Mouse (Mus musculus): Measurements from ENCODE around the gene Ncam1.

- TF ChIP-seq CTCF (IDR thresholded peaks at IDR 0.05) (no peak), POLR2A (IDR thresholded peaks at IDR 0.05; ENCODE audit: insufficient read depth, low read depth, low read length) (no peak)
Observed at GRCm38 (mm10) chr9:49757986-49758385, 40.7 kb downstream of the Ncam1 start.

Data from heart, adult 2 months (tissue).